Mouse (Mus musculus): Measurements from ENCODE around the gene Mospd3.

DNA sequence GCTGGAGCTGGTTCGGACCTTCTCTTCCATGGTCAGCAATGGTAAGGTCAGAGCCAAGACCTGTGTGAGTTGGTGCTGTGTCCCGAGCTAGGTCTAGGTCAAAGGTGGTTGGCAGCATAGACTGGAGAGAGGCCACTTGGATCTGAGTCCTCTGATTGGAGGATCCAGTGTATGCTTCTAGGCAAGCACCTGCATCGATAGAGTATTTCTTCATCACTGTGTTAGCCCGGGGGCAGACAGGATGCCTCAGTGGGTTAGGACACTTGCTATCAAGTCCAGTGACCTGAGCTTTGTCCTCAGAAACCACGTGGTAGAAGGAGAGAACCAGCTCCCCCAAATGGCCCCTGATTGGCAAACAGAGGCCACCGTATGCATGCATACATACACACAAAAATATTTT, 20.6 kb downstream of the Mospd3 start:
- TF ChIP-seq CTCF (IDR thresholded peaks at IDR 0.05; ENCODE audit: low read depth) (no peak), EP300 (IDR thresholded peaks at IDR 0.05; ENCODE audit: low read depth) (no peak)

Measured in liver, embryonic 14.5 days (tissue).